Mouse (Mus musculus) gonadal fat pad, adult 2 months (tissue): ENCODE data around the gene Gm20388. TPM values are rescaled to one million over a fixed set of nuclear protein-coding genes. Genes with fewer than 3 reads are reported as not detected.
"Not testable (repeated sequence)": the region's sequence is repeated elsewhere in the genome, so short reads cannot be mapped to it uniquely, and the experiment has no call there.

ENCODE experiments used
- DNase-seq: peaks from one replicate; pipeline ENCODE4 v3.0.0-alpha.2; 2012; ENCODE audit warnings: low read depth
- polyA plus RNA-seq: library from polyadenylated mRNA; depleted of rRNA; stranded (reverse); fragments of >200 nt; gene quantifications from 2 replicates; pipeline ENCODE4 v1.2.3, GENCODE M21; 2012

Gene Gm20388
- polyA plus RNA-seq, 1 experiment: 119 TPM

GRCm38 (mm10) chr8:123623523-123623922 is 3712.9 kb downstream of the Gm20388 start:
- DNase-seq: not testable (repeated sequence)

GRCm38 (mm10) chr8:123624274-123624673 is 3713.6 kb downstream of the Gm20388 start:
- DNase-seq: no peak

GRCm38 (mm10) chr8:123624702-123625101 is 3714.1 kb downstream of the Gm20388 start:
- DNase-seq: no peak

- no peak for DNase-seq
These were observed 3715.1 kb downstream of the Gm20388 start for GRCm38 (mm10) chr8:123625717-123626116.

GRCm38 (mm10) chr8:123627410-123628147 is 3716.9 kb downstream of the Gm20388 start:
- DNase-seq: no peak

GRCm38 (mm10) chr8:123628253-123628967 is 3717.8 kb downstream of the Gm20388 start:
- DNase-seq: no peak

- DNase-seq: no peak
These were observed 3718.5 kb downstream of the Gm20388 start for GRCm38 (mm10) chr8:123628968-123629755.

- DNase-seq: no peak
These were observed 3719.4 kb downstream of the Gm20388 start for GRCm38 (mm10) chr8:123630058-123630457.

- DNase-seq: no peak
These were observed 3720.2 kb downstream of the Gm20388 start for GRCm38 (mm10) chr8:123630841-123631251.

- DNase-seq: not testable (repeated sequence)
These were observed 3721.1 kb downstream of the Gm20388 start for GRCm38 (mm10) chr8:123631746-123632145.

- no peak for DNase-seq
These were observed 3721.6 kb downstream of the Gm20388 start for GRCm38 (mm10) chr8:123632257-123632656.

- no peak for DNase-seq
These were observed 3723.2 kb downstream of the Gm20388 start for GRCm38 (mm10) chr8:123633801-123634200.

GRCm38 (mm10) chr8:123634395-123635131 is 3723.9 kb downstream of the Gm20388 start:
- DNase-seq: no peak

- no peak for DNase-seq
These were observed 3725.0 kb downstream of the Gm20388 start for GRCm38 (mm10) chr8:123635671-123636070.

- DNase-seq: no peak
These were observed 3732.8 kb downstream of the Gm20388 start for GRCm38 (mm10) chr8:123643330-123644051.

- no peak for DNase-seq
These were observed 3734.6 kb downstream of the Gm20388 start for GRCm38 (mm10) chr8:123645229-123645628.

GRCm38 (mm10) chr8:123648245-123649170 is 3737.9 kb downstream of the Gm20388 start:
- DNase-seq: no peak

GRCm38 (mm10) chr8:123649483-123649882 is 3738.8 kb downstream of the Gm20388 start:
- no peak for DNase-seq

- no peak for DNase-seq
These were observed 3740.9 kb downstream of the Gm20388 start for GRCm38 (mm10) chr8:123651390-123652098.
